Mouse (Mus musculus) common myeloid progenitor, adult 5-6 weeks (primary cell): Measurements from ENCODE around the gene Lyar. TPM values are rescaled to one million over a fixed set of nuclear protein-coding genes. Genes with fewer than 3 reads are reported as not detected.

Experiments
- ATAC-seq: replicated peaks from 2 replicates; pipeline ENCODE4 v1.8.0; 2016; ENCODE audit warnings: low read depth, mild to moderate bottlenecking, moderate TSS enrichment, inconsistent platforms; ENCODE audit not compliant: poor library complexity, severe bottlenecking
- total RNA-seq: library from RNA; stranded (forward); fragments of 200-1000, 187-1606 nt; gene quantifications from 2 replicates; pipeline ENCODE4 v1.2.3, GENCODE M21; 2017

Gene Lyar
- total RNA-seq, 1 experiment from 2014 or later = 144 TPM

GRCm38 (mm10) chr5:38241966-38242365 is 21.7 kb downstream of the Lyar start:
- no peak for ATAC-seq

DNA sequence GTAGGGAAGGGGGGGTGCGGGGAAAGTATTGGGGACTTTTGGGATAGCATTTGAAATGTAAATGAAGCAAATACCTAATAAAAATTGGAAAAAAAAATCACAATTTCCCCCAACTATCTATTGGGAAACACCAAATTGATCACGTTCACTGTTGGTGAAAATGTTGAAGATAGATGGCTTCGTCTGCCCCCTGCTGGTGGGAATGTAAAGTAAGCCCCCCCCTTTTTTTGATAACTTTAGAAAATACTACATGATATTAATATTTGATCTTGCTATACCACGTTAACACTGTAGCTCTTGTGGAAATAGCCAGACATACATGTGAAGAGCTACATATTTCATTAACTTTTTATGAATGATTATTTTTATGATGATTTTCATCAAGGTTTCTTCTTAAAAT is 34.9 kb downstream of the Lyar start:
- ATAC-seq = peak; percentile 16; the same call in 1 of the 2 replicates

DNA sequence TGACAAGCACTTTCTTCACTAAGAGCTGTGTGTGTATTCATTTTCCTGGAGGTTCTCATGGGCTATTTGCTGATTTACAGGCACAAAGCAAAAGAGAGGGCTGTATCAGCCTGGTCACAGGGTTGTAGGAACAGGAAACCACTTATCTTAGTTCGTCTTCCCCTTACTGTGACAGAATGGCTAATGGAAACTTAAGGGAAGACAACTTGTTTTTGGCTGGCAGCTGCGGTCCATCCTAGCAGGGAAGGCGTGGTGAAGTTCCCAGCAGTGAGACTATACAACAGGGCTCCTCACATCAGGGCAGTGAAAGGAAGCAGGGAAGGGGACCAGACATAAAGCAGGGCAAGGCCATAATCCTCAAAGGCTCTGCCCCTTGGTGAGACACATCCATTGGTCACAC is 35.4 kb downstream of the Lyar start:
- ATAC-seq = peak; percentile 83

- no peak for ATAC-seq
These were observed 36.3 kb downstream of the Lyar start for GRCm38 (mm10) chr5:38256551-38256950.

DNA sequence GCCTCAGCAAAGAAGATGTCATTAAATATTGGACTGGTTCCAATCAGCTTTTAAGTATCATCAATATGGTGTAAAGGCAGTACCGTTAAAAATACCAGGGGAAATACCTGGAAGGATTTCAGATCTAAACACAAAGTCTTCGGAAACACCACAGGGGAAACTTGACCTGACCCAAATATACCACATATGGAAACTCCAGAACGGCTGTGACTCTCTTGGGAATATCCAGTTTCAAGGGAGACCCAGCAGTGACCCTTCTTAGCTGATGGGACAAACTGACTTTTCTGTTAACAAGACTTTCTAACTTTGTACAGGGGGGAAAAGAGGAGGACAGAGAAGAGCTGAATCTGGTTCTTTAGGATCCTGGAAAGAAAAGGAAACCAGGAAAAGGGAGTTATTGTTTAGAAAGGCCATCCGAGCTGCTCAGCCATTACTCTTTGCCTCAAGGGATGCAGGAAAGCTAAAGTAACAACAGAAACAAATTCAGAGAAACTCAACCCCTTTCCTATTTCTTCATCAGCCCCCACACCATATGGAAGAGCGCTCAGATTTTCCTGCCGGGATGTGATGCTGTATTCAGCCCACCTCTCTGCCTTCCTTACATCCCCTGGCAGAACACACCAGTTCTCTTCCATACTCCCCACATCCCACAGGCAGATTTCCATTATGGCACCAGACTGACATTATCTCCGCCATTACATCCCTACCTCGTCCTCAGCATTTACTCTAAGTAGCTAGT is 37.9 kb downstream of the Lyar start:
- no peak for ATAC-seq

DNA sequence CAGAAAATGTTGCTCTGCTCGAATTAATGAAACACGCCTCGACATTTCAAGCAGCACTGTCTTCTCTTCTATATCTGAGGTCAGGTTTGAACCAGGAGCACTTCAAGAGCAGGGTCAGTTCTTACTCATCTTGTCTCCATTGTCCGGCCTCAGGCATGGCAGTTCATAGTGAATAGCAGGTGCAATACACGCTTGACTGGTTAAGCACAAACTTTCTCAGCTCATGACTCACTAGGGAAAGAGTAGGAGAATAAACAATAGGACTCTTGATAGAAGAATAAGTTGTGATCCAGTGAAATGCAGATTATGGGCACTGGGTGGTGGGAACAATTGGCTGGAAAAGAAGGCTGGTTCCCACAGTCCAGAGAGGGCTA is 38.5 kb downstream of the Lyar start:
- ATAC-seq = no peak

GRCm38 (mm10) chr5:38259455-38260106 is 39.3 kb downstream of the Lyar start:
- ATAC-seq = peak; percentile 2; the same call in 1 of the 2 replicates

DNA sequence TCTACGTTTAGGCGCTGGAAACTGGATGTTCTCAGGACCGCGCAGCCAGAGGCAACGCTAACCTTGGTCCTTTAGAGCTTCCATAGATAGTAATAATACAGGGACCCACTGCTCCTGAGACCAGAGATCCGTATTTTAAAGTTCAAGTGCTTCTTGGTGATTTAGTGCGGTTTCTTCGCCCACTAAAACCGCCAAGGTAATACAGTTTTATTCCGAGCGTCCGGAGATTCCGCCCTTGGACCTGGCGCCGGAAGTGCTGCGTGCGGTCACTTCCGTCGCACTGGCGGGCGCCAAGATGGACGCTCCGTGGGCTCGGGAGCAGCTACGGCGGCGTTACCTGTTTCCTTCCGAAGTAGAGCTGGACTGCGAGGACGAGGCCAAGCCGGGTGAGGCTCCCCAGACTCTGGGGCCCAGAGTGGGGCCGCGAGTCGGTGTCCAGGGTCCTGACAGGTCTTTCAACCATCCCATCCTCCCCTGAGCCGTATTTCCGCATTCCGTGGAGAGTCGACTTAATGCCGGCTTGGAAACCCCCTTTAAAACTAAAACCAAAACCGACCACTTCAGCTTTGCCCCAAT is 39.9 kb downstream of the Lyar start, which contains the start of gene Tmem128:
Gene Tmem128, plus strand, starts transcription at position 79 of the 576 bp plus-strand sequence.
- peak; percentile 79 for ATAC-seq

- ATAC-seq = no peak
These were observed 50.7 kb downstream of the Lyar start for GRCm38 (mm10) chr5:38270942-38271341.

DNA sequence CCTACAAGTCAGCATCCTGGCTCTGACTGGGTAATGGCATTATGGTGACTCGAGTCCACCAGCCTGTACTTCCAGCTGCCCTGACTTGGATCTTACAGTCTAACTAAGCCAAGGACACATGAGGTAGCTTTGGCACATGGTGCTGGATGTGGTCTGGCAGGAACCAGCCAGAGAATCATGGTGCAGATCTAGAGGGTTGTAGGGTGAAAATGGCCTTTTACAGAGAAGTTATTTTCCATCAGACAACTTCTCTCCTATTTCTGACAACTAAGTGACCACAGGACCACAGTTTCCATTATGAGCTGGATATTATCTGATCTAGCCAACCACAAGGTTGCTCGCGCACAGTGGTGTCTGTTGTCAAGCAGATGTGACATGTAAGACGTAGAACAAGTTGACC is 53.6 kb downstream of the Lyar start:
- ATAC-seq = peak; percentile 69

DNA sequence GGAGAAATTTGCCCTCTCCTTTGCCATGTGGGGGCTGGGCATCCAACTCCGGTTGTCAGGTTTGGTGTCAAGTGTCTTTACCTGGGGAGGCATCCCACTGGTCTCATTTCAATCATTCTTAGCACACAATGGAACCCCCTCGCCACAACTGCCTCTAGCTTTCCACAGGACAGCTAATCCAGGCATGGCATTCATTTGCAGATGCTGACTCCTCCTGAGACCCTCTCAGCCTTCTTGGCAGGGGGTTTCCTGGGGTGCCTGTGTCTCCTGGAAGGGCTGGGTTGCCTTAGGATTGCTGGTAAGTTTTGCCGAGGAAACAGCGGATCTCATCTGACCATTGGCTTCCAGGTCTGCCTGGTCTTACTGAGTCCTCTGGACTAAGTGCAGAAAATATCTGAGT is 55.5 kb downstream of the Lyar start, which contains the start of gene Otop1:
Gene Otop1, plus strand, starts transcription at position 202 of the 400 bp plus-strand sequence.
- no peak for ATAC-seq

GRCm38 (mm10) chr5:38276451-38276850 is 56.2 kb downstream of the Lyar start:
- no peak for ATAC-seq

DNA sequence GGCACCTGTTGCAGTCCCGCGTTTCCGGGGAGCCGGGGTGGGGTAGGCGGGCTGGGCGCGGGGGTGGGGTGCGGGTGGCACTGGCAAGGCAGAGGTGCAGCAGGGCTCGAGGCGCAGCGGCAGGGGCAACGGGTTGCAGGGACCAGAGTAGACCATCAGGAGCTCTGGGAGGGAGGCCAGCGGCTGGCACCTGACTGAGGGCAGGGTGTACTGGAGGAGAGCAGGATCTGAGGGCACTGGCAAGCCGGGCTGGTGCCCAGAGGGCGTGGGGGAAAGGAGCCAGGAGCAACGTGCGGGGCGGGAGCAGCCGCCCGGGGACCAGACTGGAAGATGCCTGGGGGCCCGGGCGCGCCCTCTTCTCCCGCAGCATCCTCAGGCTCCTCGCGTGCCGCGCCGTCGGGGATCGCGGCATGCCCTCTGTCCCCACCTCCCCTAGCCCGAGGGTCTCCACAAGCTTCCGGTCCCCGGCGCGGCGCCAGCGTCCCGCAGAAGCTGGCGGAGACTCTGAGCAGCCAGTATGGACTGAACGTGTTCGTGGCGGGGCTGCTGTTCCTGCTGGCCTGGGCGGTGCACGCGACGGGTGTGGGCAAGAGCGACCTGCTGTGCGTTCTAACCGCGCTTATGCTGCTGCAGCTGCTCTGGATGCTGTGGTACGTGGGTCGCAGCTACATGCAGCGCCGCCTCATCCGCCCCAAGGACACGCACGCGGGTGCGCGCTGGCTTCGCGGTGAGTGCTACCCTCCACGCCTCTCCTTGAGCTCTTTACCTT is 57.0 kb downstream of the Lyar start:
- 0 out of 2 replicates have a peak, but pooled peaks have one; percentile 12 for ATAC-seq

GRCm38 (mm10) chr5:38277936-38278600 is 57.8 kb downstream of the Lyar start:
- ATAC-seq = no peak

- ATAC-seq = peak; percentile 47; the same call in 1 of the 2 replicates
These were observed 59.8 kb downstream of the Lyar start for GRCm38 (mm10) chr5:38280075-38280474.

Other genes starting within 250 kb of the Lyar start
- gene Stx18, start 181.7 kb upstream of the Lyar start, total RNA-seq = 31.1 and 32.8 TPM in 2 replicates
- 2.3 and 2.4 TPM in 2 replicates for gene Nsg1, start 60.6 kb upstream of the Lyar start, total RNA-seq
- gene Zbtb49, start within 50 bp of the Lyar start, total RNA-seq = 9.4 and 16.2 TPM in 2 replicates
- gene Tmem128, start 39.7 kb downstream of the Lyar start, total RNA-seq = 23.5 and 25.8 TPM in 2 replicates
- gene Otop1, start 55.5 kb downstream of the Lyar start, total RNA-seq = not detected in 2 replicates
- gene Drd5, start 98.9 kb downstream of the Lyar start, total RNA-seq = not detected in 2 replicates